Mouse (Mus musculus): ENCODE results near the gene Kif17. TPM values are rescaled to one million over a fixed set of nuclear protein-coding genes. Genes with fewer than 3 reads are reported as not detected.

Kif17 gene
- total RNA-seq, 1 experiment from 2014 or later = 8.0 TPM

- ATAC-seq (replicated peaks in 1 of 2; ENCODE audit: insufficient read depth in 1 of 2, low FRiP score in 2 of 2, low TSS enrichment in 1 of 2, low read depth in 1 of 2, poor library complexity in 2 of 2, severe bottlenecking in 2 of 2) = peak; percentile 54 to 55
Measured at GRCm38 (mm10) chr4:138251819-138252218, 1.6 kb downstream of the Kif17 start.

GRCm38 (mm10) chr4:138252231-138252630, 2.0 kb downstream of the Kif17 start:
- ATAC-seq (replicated peaks in 1 of 2; ENCODE audit: insufficient read depth in 1 of 2, low FRiP score in 2 of 2, low TSS enrichment in 1 of 2, low read depth in 1 of 2, poor library complexity in 2 of 2, severe bottlenecking in 2 of 2) = no peak

DNA sequence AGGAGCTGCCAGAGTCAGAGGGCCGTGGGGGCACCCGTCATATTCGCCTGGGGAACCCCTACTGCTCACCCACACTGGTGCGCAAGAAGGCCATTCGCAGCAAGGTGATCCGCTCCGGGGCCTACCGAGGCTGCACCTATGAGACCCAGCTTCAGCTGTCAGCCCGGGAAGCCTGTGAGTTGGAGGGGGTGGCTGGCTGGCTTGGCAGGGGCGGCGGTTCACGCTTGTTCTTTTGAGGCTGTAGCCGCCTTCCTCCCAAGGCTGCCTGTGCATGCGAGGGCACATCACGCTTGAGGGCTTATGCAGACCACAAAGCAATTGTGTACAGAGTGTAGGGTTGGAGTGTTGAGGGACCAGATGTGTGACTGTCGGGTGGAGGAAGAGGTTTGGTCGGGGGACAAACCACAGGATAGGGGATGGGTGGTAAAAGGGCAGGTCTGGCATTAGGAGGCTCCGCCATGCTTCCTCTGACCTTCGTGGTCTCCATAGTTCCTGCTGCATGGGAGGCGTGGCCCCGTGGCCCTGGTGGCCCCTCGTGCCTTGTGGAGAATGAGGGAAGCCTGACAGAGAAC, 7.0 kb downstream of the Kif17 start:
- ATAC-seq (replicated peaks in 1 of 2; ENCODE audit: insufficient read depth in 1 of 2, low FRiP score in 2 of 2, low TSS enrichment in 1 of 2, low read depth in 1 of 2, poor library complexity in 2 of 2, severe bottlenecking in 2 of 2) = peak; percentile 74 to 76

DNA sequence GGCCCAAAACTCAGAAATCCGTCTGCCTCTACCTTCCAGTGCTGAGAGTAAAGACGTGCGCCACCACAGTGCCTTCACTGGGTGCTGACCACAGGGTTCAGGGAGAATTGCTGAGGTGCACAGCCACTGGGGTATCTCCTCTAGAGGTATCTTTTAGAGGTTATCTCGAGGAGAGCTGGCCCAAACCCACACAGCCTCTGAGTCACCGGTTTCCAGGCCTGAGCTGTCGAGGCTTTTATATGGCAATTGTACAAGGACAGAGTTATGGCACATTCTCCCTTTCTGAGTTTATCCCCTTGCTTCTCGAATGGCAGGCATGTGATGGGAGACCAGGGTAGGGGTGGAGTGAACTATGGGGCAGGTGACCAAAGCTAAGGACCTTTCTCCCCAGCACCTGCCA, 8.4 kb downstream of the Kif17 start:
- no peak for ATAC-seq (replicated peaks in 1 of 2; ENCODE audit: insufficient read depth in 1 of 2, low FRiP score in 2 of 2, low TSS enrichment in 1 of 2, low read depth in 1 of 2, poor library complexity in 2 of 2, severe bottlenecking in 2 of 2)

- peak; percentile 29 to 43 for ATAC-seq (replicated peaks in 1 of 2; ENCODE audit: insufficient read depth in 1 of 2, low FRiP score in 2 of 2, low TSS enrichment in 1 of 2, low read depth in 1 of 2, poor library complexity in 2 of 2, severe bottlenecking in 2 of 2)
Measured at GRCm38 (mm10) chr4:138259482-138259881, 9.2 kb downstream of the Kif17 start.

DNA sequence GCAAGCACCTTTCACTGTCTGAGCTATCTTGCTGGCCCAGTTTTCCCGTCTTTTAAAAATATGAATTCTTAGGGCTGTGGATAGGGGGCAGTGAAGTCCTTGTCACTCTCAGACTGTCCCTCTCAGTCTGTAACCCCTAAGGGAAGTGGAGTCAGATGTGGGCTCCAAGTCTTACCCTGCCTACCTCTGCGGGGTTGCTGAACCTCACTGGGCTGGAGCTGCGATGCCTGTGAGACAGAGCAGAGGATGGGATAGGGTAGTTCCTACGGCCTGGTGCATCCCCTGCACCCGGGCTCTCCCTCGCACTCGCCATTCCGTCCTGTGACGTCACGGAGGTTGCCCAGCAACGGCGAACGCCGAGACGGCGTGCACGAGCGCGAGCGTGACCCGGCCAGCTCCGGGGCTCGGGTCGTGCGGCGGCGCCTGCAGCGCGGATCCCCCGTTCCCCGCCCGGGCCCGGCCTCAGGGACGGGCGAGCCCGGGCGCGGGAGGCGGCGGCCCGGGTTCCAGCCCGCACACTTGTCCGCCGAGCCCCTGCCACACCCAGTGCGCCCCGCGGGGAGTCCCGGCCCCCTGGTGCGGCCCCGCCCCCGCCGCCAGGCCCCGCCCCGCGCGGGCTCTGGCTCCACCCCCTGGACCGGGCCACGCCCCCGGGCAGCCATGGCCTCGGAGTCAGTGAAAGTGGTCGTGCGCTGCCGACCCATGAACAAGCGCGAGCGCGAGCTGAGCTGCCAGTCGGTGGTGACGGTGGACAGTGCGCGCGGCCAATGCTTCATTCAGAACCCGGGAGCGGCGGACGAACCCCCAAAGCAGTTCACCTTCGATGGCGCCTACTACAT, 11.8 kb downstream of the Kif17 start:
- ATAC-seq (replicated peaks in 1 of 2; ENCODE audit: insufficient read depth in 1 of 2, low FRiP score in 2 of 2, low TSS enrichment in 1 of 2, low read depth in 1 of 2, poor library complexity in 2 of 2, severe bottlenecking in 2 of 2) = peak; percentile 23 to 54

DNA sequence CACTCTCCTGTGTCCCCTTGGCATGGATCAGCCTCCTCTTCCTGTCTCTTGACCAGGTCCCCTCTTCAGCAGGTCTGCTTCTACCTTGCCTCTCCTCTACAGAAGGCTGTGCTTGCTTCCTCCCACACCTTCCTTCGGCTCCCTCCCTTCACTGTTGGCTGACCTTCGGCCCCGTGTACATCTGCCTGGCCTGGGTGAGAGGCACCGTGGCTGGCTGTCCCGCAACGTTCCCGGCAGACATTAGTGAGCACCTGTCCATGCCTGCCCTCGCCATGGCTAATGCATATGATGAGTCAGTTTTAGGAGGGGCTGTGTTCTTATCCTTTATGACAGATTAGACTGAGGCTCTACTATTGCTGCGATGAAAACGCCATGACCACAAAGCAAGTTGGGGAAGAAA, 17.6 kb downstream of the Kif17 start:
- no peak for ATAC-seq (replicated peaks in 1 of 2; ENCODE audit: insufficient read depth in 1 of 2, low FRiP score in 2 of 2, low TSS enrichment in 1 of 2, low read depth in 1 of 2, poor library complexity in 2 of 2, severe bottlenecking in 2 of 2)

- ATAC-seq (replicated peaks in 1 of 2; ENCODE audit: insufficient read depth in 1 of 2, low FRiP score in 2 of 2, low TSS enrichment in 1 of 2, low read depth in 1 of 2, poor library complexity in 2 of 2, severe bottlenecking in 2 of 2) = no peak
Measured at GRCm38 (mm10) chr4:138272011-138272997, 22.1 kb downstream of the Kif17 start.

GRCm38 (mm10) chr4:138278346-138278745, 28.1 kb downstream of the Kif17 start:
- no peak for ATAC-seq (replicated peaks in 1 of 2; ENCODE audit: insufficient read depth in 1 of 2, low FRiP score in 2 of 2, low TSS enrichment in 1 of 2, low read depth in 1 of 2, poor library complexity in 2 of 2, severe bottlenecking in 2 of 2)

- ATAC-seq (replicated peaks in 1 of 2; ENCODE audit: insufficient read depth in 1 of 2, low FRiP score in 2 of 2, low TSS enrichment in 1 of 2, low read depth in 1 of 2, poor library complexity in 2 of 2, severe bottlenecking in 2 of 2) = peak; percentile 97
Measured at GRCm38 (mm10) chr4:138282834-138283233, 32.6 kb downstream of the Kif17 start.

DNA sequence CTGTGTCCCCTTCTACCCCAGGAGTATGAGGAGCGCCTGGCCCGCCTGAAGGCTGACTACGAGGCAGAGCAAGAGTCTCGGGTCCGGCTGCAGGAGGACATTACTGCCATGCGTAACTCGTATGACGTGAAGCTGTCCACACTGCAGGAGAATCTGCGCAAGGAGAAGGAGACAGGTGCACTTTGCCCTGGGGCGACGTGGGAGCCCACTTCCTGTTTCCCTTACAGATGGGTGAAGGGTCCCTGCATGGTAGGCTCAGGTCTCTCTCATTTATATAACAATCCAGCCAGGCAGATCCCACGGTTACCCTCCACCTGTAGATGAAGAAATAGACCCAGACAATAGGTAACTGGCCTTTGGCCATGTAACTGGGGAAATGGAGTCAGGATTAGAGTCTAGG, 36.2 kb downstream of the Kif17 start:
- no peak for ATAC-seq (replicated peaks in 1 of 2; ENCODE audit: insufficient read depth in 1 of 2, low FRiP score in 2 of 2, low TSS enrichment in 1 of 2, low read depth in 1 of 2, poor library complexity in 2 of 2, severe bottlenecking in 2 of 2)

DNA sequence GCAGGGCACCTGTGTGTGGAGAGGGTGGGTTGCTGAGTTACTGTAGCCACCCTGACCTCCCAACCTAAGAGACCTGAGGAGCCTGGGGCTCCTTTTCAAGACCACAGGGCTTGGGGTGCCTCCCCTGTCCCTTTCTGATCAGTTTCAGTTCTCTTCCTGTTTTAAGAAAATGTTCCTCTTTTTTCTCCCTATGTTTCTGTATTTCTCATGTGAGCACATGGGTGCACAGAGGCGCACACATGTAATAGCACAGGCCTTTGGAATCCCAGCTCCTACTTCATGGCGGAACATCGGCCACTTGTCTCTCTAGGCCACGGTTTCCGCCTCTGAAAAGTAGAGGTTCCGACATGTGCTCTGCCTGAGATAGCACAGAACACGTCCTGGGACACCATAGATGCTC, 38.5 kb downstream of the Kif17 start:
- no peak for ATAC-seq (replicated peaks in 1 of 2; ENCODE audit: insufficient read depth in 1 of 2, low FRiP score in 2 of 2, low TSS enrichment in 1 of 2, low read depth in 1 of 2, poor library complexity in 2 of 2, severe bottlenecking in 2 of 2)

DNA sequence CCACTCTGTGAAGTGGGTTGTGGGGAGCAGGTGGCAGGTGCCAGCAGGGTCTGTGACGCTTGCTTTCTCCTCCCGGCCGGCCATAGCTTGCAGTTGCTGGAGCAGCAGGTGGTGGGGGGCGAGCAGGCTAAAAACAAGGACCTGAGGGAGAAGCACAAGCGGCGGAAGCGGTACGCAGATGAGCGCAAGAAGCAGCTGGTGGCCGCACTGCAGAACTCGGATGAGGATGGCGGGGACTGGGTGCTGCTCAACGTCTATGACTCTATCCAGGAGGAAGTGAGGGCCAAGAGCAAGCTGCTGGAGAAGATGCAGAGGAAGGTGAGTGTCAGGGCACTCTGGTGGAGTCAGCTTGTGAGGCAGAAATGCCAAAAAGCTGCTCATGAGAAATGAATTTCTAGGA, 41.8 kb downstream of the Kif17 start:
- ATAC-seq (replicated peaks in 1 of 2; ENCODE audit: insufficient read depth in 1 of 2, low FRiP score in 2 of 2, low TSS enrichment in 1 of 2, low read depth in 1 of 2, poor library complexity in 2 of 2, severe bottlenecking in 2 of 2) = no peak

- ATAC-seq (replicated peaks in 1 of 2; ENCODE audit: insufficient read depth in 1 of 2, low FRiP score in 2 of 2, low TSS enrichment in 1 of 2, low read depth in 1 of 2, poor library complexity in 2 of 2, severe bottlenecking in 2 of 2) = no peak
Measured at GRCm38 (mm10) chr4:138293261-138293948, 43.2 kb downstream of the Kif17 start.

GRCm38 (mm10) chr4:138293949-138294550, 43.8 kb downstream of the Kif17 start:
- ATAC-seq (replicated peaks in 1 of 2; ENCODE audit: insufficient read depth in 1 of 2, low FRiP score in 2 of 2, low TSS enrichment in 1 of 2, low read depth in 1 of 2, poor library complexity in 2 of 2, severe bottlenecking in 2 of 2) = no peak

- ATAC-seq (replicated peaks in 1 of 2; ENCODE audit: insufficient read depth in 1 of 2, low FRiP score in 2 of 2, low TSS enrichment in 1 of 2, low read depth in 1 of 2, poor library complexity in 2 of 2, severe bottlenecking in 2 of 2) = no peak
Measured at GRCm38 (mm10) chr4:138301271-138301780, 51.1 kb downstream of the Kif17 start.

DNA sequence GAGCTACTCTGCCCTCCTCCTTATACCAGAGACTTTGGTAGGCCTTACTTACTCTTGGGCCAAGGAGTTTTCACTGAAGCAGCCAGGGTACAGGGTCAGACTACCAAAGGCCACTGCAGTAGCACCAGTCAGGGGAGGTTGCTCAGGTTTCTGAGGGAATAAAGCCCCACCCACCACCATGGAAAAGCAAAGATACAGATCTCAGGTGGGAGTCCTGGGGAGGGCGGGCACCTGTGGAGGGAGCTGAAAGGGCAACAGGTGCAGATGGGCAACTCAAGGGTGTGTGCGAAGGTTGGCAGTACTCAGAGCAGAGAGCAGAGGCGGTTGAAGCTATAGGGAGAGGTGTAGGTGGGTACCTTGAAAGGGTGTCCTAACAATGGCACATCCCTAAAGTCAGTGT, 52.8 kb downstream of the Kif17 start:
- no peak for ATAC-seq (replicated peaks in 1 of 2; ENCODE audit: insufficient read depth in 1 of 2, low FRiP score in 2 of 2, low TSS enrichment in 1 of 2, low read depth in 1 of 2, poor library complexity in 2 of 2, severe bottlenecking in 2 of 2)
